Mouse (Mus musculus) C2C12 (cell line): ENCODE results near the gene Amer2.

Experiments used
- CEBPB ChIP-seq: IDR thresholded peaks from one replicate; pipeline ENCODE4 v1.6.1; 2011; ENCODE audit warnings: low read depth, mild to moderate bottlenecking, control low read depth, moderate library complexity
- CTCF ChIP-seq: IDR thresholded peaks from one replicate; pipeline ENCODE4 v1.5.1; 2011; ENCODE audit not compliant: control insufficient read depth, insufficient read depth, insufficient read length
- FOSL1 ChIP-seq: IDR thresholded peaks from one replicate; pipeline ENCODE4 v1.8.0; 2011; ENCODE audit warnings: mild to moderate bottlenecking, low read length; ENCODE audit not compliant: poor library complexity, insufficient read depth, severe bottlenecking
- MAX ChIP-seq: IDR thresholded peaks from one replicate; pipeline ENCODE4 v1.6.1; 2011; ENCODE audit warnings: mild to moderate bottlenecking, control low read depth
- MYOD1 ChIP-seq: IDR thresholded peaks from one replicate; pipeline ENCODE4 v1.6.1; 2011; ENCODE audit warnings: low read depth; ENCODE audit not compliant: control insufficient read depth, insufficient read length
- USF1 ChIP-seq: IDR thresholded peaks from one replicate; pipeline ENCODE4 v1.6.1; 2011; ENCODE audit warnings: low read depth, mild to moderate bottlenecking, control low read depth, moderate library complexity

DNA sequence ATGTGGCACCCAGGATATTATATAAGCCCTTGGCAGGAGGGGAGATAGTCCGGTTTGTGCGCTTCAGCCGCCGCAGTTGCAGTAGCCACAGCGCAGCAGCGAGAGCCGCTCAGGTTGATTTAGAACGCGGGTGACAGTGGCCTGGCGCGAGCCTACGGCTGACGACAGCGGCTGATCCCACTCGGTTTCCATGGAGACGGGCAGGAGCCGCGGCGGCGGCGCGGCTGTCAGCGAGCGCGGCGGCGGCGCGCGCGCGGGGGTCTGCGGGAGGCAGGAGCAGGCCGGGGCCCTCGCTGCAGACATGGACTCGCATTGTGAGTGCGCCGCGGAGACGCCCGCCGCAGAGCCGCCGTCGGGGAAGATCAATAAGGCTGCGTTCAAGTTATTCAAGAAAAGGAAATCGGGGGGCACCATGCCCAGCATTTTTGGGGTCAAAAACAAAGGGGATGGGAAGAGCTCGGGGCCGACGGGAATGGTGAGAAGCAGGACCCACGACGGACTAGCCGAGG lies 5.1 kb downstream of the Amer2 start:
- TF ChIP-seq CTCF (no peak), FOSL1 (no peak), MYOD1 (no peak), USF1 (no peak), MAX (no peak), CEBPB (no peak)
